Mouse (Mus musculus) lung, embryonic 16.5 days (tissue): ENCODE data around the gene Ppp1r12c. TPM values are rescaled to one million over a fixed set of nuclear protein-coding genes. Genes with fewer than 3 reads are reported as not detected.
A peak's percentile ranks its signal among the peaks of the same experiment; 100 is the strongest.
"Not testable (repeated sequence)": the region's sequence is repeated elsewhere in the genome, so short reads cannot be mapped to it uniquely, and the experiment has no call there.

Source experiments
- ATAC-seq: fragments of 200-750 bp; cut with Nextera tagmentation; 2 replicates; pipeline ENCODE4 v1.8.0; 2017; ENCODE audit warnings: low read depth, mild to moderate bottlenecking, moderate library complexity
- H3K27ac ChIP-seq: fragments of 300-500 bp; sonication (generic); 2 replicates; pipeline ENCODE4 v1.5.1; 2014; ENCODE audit warnings: mild to moderate bottlenecking, control low read depth, low read length
- H3K27me3 ChIP-seq: fragments of 300-500 bp; sonication (generic); 2 replicates; pipeline ENCODE4 v1.6.1; 2014; ENCODE audit warnings: low read depth, low read length, mixed read lengths; ENCODE audit not compliant: control insufficient read depth, insufficient read depth
- H3K36me3 ChIP-seq: fragments of 300-500 bp; sonication (generic); 2 replicates; pipeline ENCODE4 v1.6.1; 2014; ENCODE audit warnings: low read length; ENCODE audit not compliant: control insufficient read depth, insufficient read depth
- H3K4me1 ChIP-seq: fragments of 300-500 bp; sonication (generic); replicated peaks from 2 replicates; pipeline ENCODE4 v1.6.1; 2014; ENCODE audit warnings: low read length, mixed read lengths; ENCODE audit not compliant: control insufficient read depth, insufficient read depth
- H3K4me2 ChIP-seq: fragments of 300-500 bp; sonication (generic); 2 replicates; pipeline ENCODE4 v1.6.1; 2014; ENCODE audit warnings: low read depth, low read length, control low read depth
- H3K4me3 ChIP-seq: fragments of 300-500 bp; sonication (generic); 2 replicates; pipeline ENCODE4 v1.5.1; 2014; ENCODE audit warnings: mild to moderate bottlenecking, low read length, control low read depth
- H3K9ac ChIP-seq: fragments of 300-500 bp; sonication (generic); 2 replicates; pipeline ENCODE4 v1.6.1; 2014; ENCODE audit warnings: low read length, control low read depth
- H3K9me3 ChIP-seq: fragments of 300-500 bp; sonication (generic); 2 replicates; pipeline ENCODE4 v1.6.1; 2016; ENCODE audit warnings: low read length; ENCODE audit not compliant: control insufficient read depth
- WGBS: fragments of 180-500 bp; shearing (Covaris S2); extraction: QIAGEN DNeasy Blood & Tissue Kit; methylation state at CpG from one replicate; pipeline ENCODE4 v1.1.7; 2014; 5-methylcytosine and 5-hydroxymethylcytosine counted together
- polyA plus RNA-seq: library from polyadenylated mRNA; unstranded; fragments of >200 nt; fragmentation: Nextera tagmentation; extraction: Ambion mirVana; gene quantifications from 2 replicates; pipeline ENCODE4 v1.2.1, GENCODE M21; 2015

Gene Ppp1r12c
- polyA plus RNA-seq, 1 experiment from 2014 or later = 20.1 TPM

GRCm38 (mm10) chr7:4532005-4532729, 30.7 kb upstream of the Ppp1r12c start, which contains the start of gene Dnaaf3:
Gene Dnaaf3, minus strand, starts transcription at chr7:4532453.
- Histone ChIP-seq H3K4me3 (peak within 1 kb of the TSS; percentile 44), H3K27ac (no peak within 1 kb of the TSS), H3K4me1 (peaks cover under 1% of the 10 kb centered on the region; the same call in 1 of the 2 replicates), H3K9ac (peak within 1 kb of the TSS; percentile 34; the same call in 1 of the 2 replicates), H3K4me2 (peak within 1 kb of the TSS; percentile 61), H3K27me3 (no peaks in the 10 kb centered on the region; the same call in 1 of the 2 replicates), H3K9me3 (no peaks in the 10 kb centered on the region), H3K36me3 (no peaks in the 10 kb centered on the region)
- 3% methylated on average over 28 of the region's 28 CpGs for whole genome bisulfite sequencing
- ATAC-seq = peak; percentile 96

- H3K4me2 ChIP-seq, H3K9me3 ChIP-seq, H3K4me1 ChIP-seq, H3K4me3 ChIP-seq, H3K36me3 ChIP-seq, H3K27me3 ChIP-seq, ATAC-seq, H3K27ac ChIP-seq, H3K9ac ChIP-seq: not testable (repeated sequence)
- WGBS = 32% methylated on average over 7 of the region's 8 CpGs
Observed at GRCm38 (mm10) chr7:4530166-4530565, 28.7 kb upstream of the Ppp1r12c start.

DNA sequence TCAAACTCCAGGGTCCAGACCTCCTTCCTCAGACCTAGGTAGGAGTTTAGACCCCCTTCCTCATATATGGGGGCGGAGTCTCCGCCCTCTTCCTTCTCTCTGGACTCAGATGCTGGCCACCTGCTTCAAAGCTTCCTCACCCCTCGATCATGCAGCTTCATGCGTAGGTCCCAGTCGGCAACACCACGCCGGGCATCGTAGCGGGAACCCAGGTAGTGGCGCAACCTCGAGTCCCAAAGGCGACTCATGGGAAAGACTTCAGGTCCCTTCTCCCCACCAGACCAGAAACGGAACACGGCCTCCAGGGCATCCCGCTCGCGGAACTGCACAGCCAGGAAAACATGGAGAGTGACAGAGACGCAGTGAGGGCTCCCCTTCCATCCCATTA, 25.8 kb upstream of the Ppp1r12c start:
- H3K4me2 ChIP-seq = peak overlapping the region; percentile 75
- WGBS = 50% methylated on average over 18 of the region's 18 CpGs
- ATAC-seq = no peak
- H3K36me3 ChIP-seq = no peaks in the 10 kb centered on the region
- no peaks in the 10 kb centered on the region; the same call in 1 of the 2 replicates for H3K9me3 ChIP-seq
- no peak overlapping the region for H3K27ac ChIP-seq
- H3K27me3 ChIP-seq = no peaks in the 10 kb centered on the region; the same call in 1 of the 2 replicates
- peak overlapping the region; percentile 71 for H3K9ac ChIP-seq
- H3K4me3 ChIP-seq = peak overlapping the region; percentile 48; the same call in 1 of the 2 replicates
- H3K4me1 ChIP-seq = peaks cover 6% of the 10 kb centered on the region

DNA sequence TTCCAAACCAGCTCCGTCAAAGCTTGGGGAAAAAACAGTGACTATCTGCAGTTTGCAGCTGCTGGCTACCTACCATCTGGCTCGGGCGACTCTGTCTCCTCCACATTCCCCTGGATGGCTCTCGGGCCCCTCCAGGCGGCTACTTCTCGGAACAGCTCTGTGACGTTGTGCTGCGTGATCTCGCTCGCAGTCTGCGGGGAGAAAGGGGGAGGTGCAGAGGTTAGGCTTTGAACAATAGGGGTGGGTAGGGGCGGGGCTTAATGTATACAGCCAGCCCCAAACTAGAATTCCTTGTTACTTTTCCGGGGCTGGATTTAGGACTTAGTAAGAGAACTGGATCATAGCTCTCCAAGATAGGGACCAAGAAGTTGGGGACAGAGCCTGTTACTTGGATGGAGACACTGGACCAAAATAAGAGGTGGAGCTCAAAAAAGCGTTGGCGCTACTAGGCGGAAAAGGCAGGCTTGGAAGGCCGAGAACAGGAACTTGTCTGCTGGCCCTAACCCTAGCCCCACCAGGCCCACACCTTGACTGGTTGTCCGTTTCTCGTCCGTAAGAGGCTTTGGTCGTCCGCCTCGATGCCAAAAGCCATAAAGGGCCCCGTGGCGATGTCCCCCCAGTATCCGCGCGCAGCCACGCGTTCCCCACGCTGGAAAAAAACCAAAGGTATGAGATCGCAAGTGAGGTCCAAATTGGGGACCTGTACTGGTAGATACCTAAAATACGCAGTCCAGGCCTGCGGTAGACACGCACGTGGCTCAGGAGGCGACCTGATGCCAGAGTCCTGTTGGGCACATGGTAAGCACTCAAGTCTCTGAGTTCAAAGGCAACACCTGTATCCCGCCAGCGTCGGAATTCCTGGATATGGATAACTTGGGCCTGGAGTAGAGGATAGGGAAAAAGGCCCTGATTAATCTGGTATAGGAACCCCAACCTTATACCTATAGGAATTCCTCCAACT, 25.1 kb upstream of the Ppp1r12c start:
- ATAC-seq = peak; percentile 94

GRCm38 (mm10) chr7:4524212-4524922, 22.9 kb upstream of the Ppp1r12c start, which contains the start of gene Tnni3:
Gene Tnni3, minus strand, starts transcription at chr7:4524229.
- H3K9me3 ChIP-seq, H3K9ac ChIP-seq, H3K4me2 ChIP-seq, H3K27me3 ChIP-seq, H3K36me3 ChIP-seq, H3K4me3 ChIP-seq, H3K27ac ChIP-seq: not testable (repeated sequence)
- 59% methylated on average over 15 of the region's 15 CpGs for WGBS
- peak; percentile 19; the same call in 1 of the 2 replicates for ATAC-seq
- H3K4me1 ChIP-seq = peaks cover 11% of the 10 kb centered on the region

More for the DNA sequence above, 25.1 kb upstream of the Ppp1r12c start:
- H3K27me3 ChIP-seq = no peaks in the 10 kb centered on the region; the same call in 1 of the 2 replicates
- peak overlapping the region; percentile 75 for H3K4me2 ChIP-seq
- H3K36me3 ChIP-seq = no peaks in the 10 kb centered on the region
- peak overlapping the region; percentile 48 for H3K4me3 ChIP-seq
- 21% methylated on average over 40 of the region's 40 CpGs for WGBS
- H3K27ac ChIP-seq = peak overlapping the region; percentile 37
- H3K4me1 ChIP-seq = peaks cover 6% of the 10 kb centered on the region
- no peaks in the 10 kb centered on the region; the same call in 1 of the 2 replicates for H3K9me3 ChIP-seq
- H3K9ac ChIP-seq = peak overlapping the region; percentile 71

- H3K36me3 ChIP-seq = no peaks in the 10 kb centered on the region
- peaks cover 11% of the 10 kb centered on the region for H3K4me1 ChIP-seq
- 83% methylated on average over 33 of the region's 33 CpGs for WGBS
- H3K9ac ChIP-seq = no peak overlapping the region; the same call in 1 of the 2 replicates
- no peaks in the 10 kb centered on the region; the same call in 1 of the 2 replicates for H3K9me3 ChIP-seq
- no peak overlapping the region for H3K4me3 ChIP-seq
- H3K27ac ChIP-seq = no peak overlapping the region
- H3K27me3 ChIP-seq = peaks cover 4% of the 10 kb centered on the region
- no peak overlapping the region for H3K4me2 ChIP-seq
- ATAC-seq = no peak
Observed at GRCm38 (mm10) chr7:4523205-4524130, 22.0 kb upstream of the Ppp1r12c start.

GRCm38 (mm10) chr7:4522292-4522691, 20.8 kb upstream of the Ppp1r12c start:
- Histone ChIP-seq H3K4me3 (no peak overlapping the region), H3K27ac (no peak overlapping the region), H3K9me3 (no peaks in the 10 kb centered on the region; the same call in 1 of the 2 replicates), H3K4me2 (no peak overlapping the region), H3K9ac (no peak overlapping the region), H3K27me3 (peaks cover 4% of the 10 kb centered on the region), H3K4me1 (peaks cover 11% of the 10 kb centered on the region), H3K36me3 (no peaks in the 10 kb centered on the region)
- 60% methylated on average over 6 of the region's 6 CpGs for WGBS
- no peak for ATAC-seq
